Mouse (Mus musculus): ENCODE data around the gene Hcls1.

Gene Hcls1

GRCm38 (mm10) chr16:36930231-36931136, 4.3 kb upstream of the Hcls1 start:
- DNase-seq = no peak

- DNase-seq = no peak
Measured at GRCm38 (mm10) chr16:36931381-36931780, 3.4 kb upstream of the Hcls1 start.

GRCm38 (mm10) chr16:36931976-36932375, 2.8 kb upstream of the Hcls1 start:
- no peak for DNase-seq

GRCm38 (mm10) chr16:36932546-36932945, 2.2 kb upstream of the Hcls1 start:
- no peak for DNase-seq

- peak; percentile 24 for DNase-seq
Measured at GRCm38 (mm10) chr16:36934131-36934840, 497 bp upstream of the Hcls1 start.

GRCm38 (mm10) chr16:36935814-36936213, 1.0 kb downstream of the Hcls1 start:
- DNase-seq = no peak

- no peak for DNase-seq
Measured at GRCm38 (mm10) chr16:36941137-36941727, 6.4 kb downstream of the Hcls1 start.

- DNase-seq = no peak
Measured at GRCm38 (mm10) chr16:36941895-36942294, 7.1 kb downstream of the Hcls1 start.

- DNase-seq = peak; percentile 36
Measured at GRCm38 (mm10) chr16:36943591-36943990, 8.8 kb downstream of the Hcls1 start.

GRCm38 (mm10) chr16:36944895-36945424, 10.2 kb downstream of the Hcls1 start:
- peak; percentile 83 for DNase-seq

GRCm38 (mm10) chr16:36946459-36947159, 11.8 kb downstream of the Hcls1 start:
- DNase-seq = no peak

GRCm38 (mm10) chr16:36947646-36948197, 12.9 kb downstream of the Hcls1 start:
- DNase-seq = no peak

- DNase-seq = no peak
Measured at GRCm38 (mm10) chr16:36949614-36950336, 15.0 kb downstream of the Hcls1 start.

GRCm38 (mm10) chr16:36951029-36951428, 16.2 kb downstream of the Hcls1 start:
- no peak for DNase-seq

- DNase-seq = no peak
Measured at GRCm38 (mm10) chr16:36955106-36955505, 20.3 kb downstream of the Hcls1 start.

GRCm38 (mm10) chr16:36963415-36963814, 28.6 kb downstream of the Hcls1 start:
- DNase-seq = no peak

GRCm38 (mm10) chr16:36979127-36979526, 44.3 kb downstream of the Hcls1 start:
- no peak for DNase-seq

- DNase-seq = no peak
Measured at GRCm38 (mm10) chr16:36983796-36984195, 49.0 kb downstream of the Hcls1 start.

- DNase-seq = peak; percentile 27
Measured at GRCm38 (mm10) chr16:36985636-36986042, 50.9 kb downstream of the Hcls1 start.

- DNase-seq = no peak
Measured at GRCm38 (mm10) chr16:36987399-36987798, 52.6 kb downstream of the Hcls1 start.

- peak; percentile 48 for DNase-seq
Measured at GRCm38 (mm10) chr16:36988066-36988465, 53.3 kb downstream of the Hcls1 start.

- peak; percentile 62 for DNase-seq
Measured at GRCm38 (mm10) chr16:36989493-36989892, 54.7 kb downstream of the Hcls1 start.
